Mouse (Mus musculus) limb, embryonic 11.5 days (tissue): ENCODE results near the gene Khdrbs1. TPM values are rescaled to one million over a fixed set of nuclear protein-coding genes. Genes with fewer than 3 reads are reported as not detected.

Experiments used
- microRNA-seq: library from miRNA; unstranded; fragments of <30 nt; microRNA quantifications from one replicate; pipeline ENCODE4, GENCODE M21; 2016
- polyA plus RNA-seq: library from polyadenylated mRNA; unstranded; fragments of >200 nt; fragmentation: Nextera tagmentation; extraction: Ambion mirVana; gene quantifications from 2 replicates; pipeline ENCODE4 v1.2.1, GENCODE M21; 2014

Khdrbs1 gene
- polyA plus RNA-seq, 1 experiment from 2014 or later: 162 TPM

Small RNA genes lying within 50 kb of the gene (microRNA-seq; reads per million reads assigned to microRNA genes)
- gene Gm28017: not detected
- not detected for gene Mir7016

Other genes starting within 250 kb of the Khdrbs1 start
- gene Marcksl1, start 228.7 kb downstream of the Khdrbs1 start, polyA plus RNA-seq: 1,590 and 1,591 TPM in 2 replicates
- gene Hdac1, start 199.6 kb downstream of the Khdrbs1 start, polyA plus RNA-seq: 299 and 309 TPM in 2 replicates
- 10.7 and 12.1 TPM in 2 replicates for gene Lck, start 168.7 kb downstream of the Khdrbs1 start, polyA plus RNA-seq
- gene Fam167b, start 163.8 kb downstream of the Khdrbs1 start, polyA plus RNA-seq: 3.5 and 4.3 TPM in 2 replicates
- 296 and 317 TPM in 2 replicates for gene Eif3i, start 141.7 kb downstream of the Khdrbs1 start, polyA plus RNA-seq
- 202 and 207 TPM in 2 replicates for gene Tmem234, start 141.6 kb downstream of the Khdrbs1 start, polyA plus RNA-seq
- 1.8 and 2.8 TPM in 2 replicates for gene Dcdc2b, start 128.0 kb downstream of the Khdrbs1 start, polyA plus RNA-seq
- 26.4 and 35.0 TPM in 2 replicates for gene Iqcc, start 123.2 kb downstream of the Khdrbs1 start, polyA plus RNA-seq
- 40.3 and 48.8 TPM in 2 replicates for gene Ccdc28b, start 118.4 kb downstream of the Khdrbs1 start, polyA plus RNA-seq
- 111 and 123 TPM in 2 replicates for gene Txlna, start 101.2 kb downstream of the Khdrbs1 start, polyA plus RNA-seq
- gene Kpna6, start 69.5 kb downstream of the Khdrbs1 start, polyA plus RNA-seq: 13.1 and 13.4 TPM in 2 replicates
- gene Tmem39b, start 45.5 kb downstream of the Khdrbs1 start, polyA plus RNA-seq: 35.5 and 47.3 TPM in 2 replicates
- gene Ptp4a2, start 68.9 kb upstream of the Khdrbs1 start, polyA plus RNA-seq: 315 and 335 TPM in 2 replicates
- not detected in 2 replicates for gene Spocd1, start 186.9 kb upstream of the Khdrbs1 start, polyA plus RNA-seq
- gene Adgrb2, start 242.6 kb upstream of the Khdrbs1 start, polyA plus RNA-seq: 1.2 and 1.5 TPM in 2 replicates